In genomic region chr6:37299562-37300390, GRCm38 (mm10) we compare ENCODE assay signal across 7 mouse cellular contexts. TPM values are rescaled to one million over a fixed set of nuclear protein-coding genes. Genes with fewer than 3 reads are reported as not detected.
DNase-seq lines count a peak whose midpoint lies in the region; ATAC-seq and TF ChIP-seq lines count a peak whose summit lies in the region.

Gene Dgki, minus strand, starts transcription at chr6:37300184.

- H3K27ac ChIP-seq in bone marrow, adult 2 months (ENCODE audit: control insufficient read depth, insufficient read depth, low read depth, low read length, poor library complexity): no peak within 1 kb of the TSS; the same call in 1 of the 2 replicates
- no peak within 1 kb of the TSS for H3K27ac ChIP-seq in embryonic facial prominence, embryonic 15.5 days (replicated peaks)
- peak within 1 kb of the TSS; percentile 84 for H3K27ac ChIP-seq in hindbrain, embryonic 10.5 days
- H3K27ac ChIP-seq in stomach, embryonic 16.5 days (ENCODE audit: low read length): no peak within 1 kb of the TSS

- H3K4me3 ChIP-seq in bone marrow, adult 2 months (replicated peaks; ENCODE audit: control insufficient read depth, low read depth, low read length): peak within 1 kb of the TSS; percentile 11
- peak within 1 kb of the TSS; percentile 56 for H3K4me3 ChIP-seq in embryonic facial prominence, embryonic 15.5 days (replicated peaks)
- peak within 1 kb of the TSS; percentile 77 for H3K4me3 ChIP-seq in hindbrain, embryonic 10.5 days
- H3K4me3 ChIP-seq in stomach, embryonic 16.5 days (replicated peaks; ENCODE audit: low read length): peak within 1 kb of the TSS; percentile 68

- H3K4me1 ChIP-seq in bone marrow, adult 2 months (ENCODE audit: control insufficient read depth, insufficient read depth, low read length): no peaks in the 10 kb centered on the region
- H3K4me1 ChIP-seq in embryonic facial prominence, embryonic 15.5 days: peaks cover 11% of the 10 kb centered on the region
- H3K4me1 ChIP-seq in hindbrain, embryonic 10.5 days (replicated peaks): peaks cover 32% of the 10 kb centered on the region
- peaks cover 9% of the 10 kb centered on the region; the same call in 1 of the 2 replicates for H3K4me1 ChIP-seq in stomach, embryonic 16.5 days (ENCODE audit: control insufficient read depth, insufficient read depth, low read length)

- 3% methylated on average over 62 of the region's 65 CpGs for WGBS in bone marrow, adult 2 months
- under 1% methylated on average over 62 of the region's 65 CpGs for WGBS in embryonic facial prominence, embryonic 15.5 days
- WGBS in hindbrain, embryonic 10.5 days: 1% methylated on average over 65 of the region's 65 CpGs
- WGBS in stomach, embryonic 16.5 days: under 1% methylated on average over 53 of the region's 65 CpGs

- H3K9me3 ChIP-seq in embryonic facial prominence, embryonic 15.5 days (replicated peaks): no peaks in the 10 kb centered on the region
- H3K9me3 ChIP-seq in hindbrain, embryonic 10.5 days: no peaks in the 10 kb centered on the region
- H3K9me3 ChIP-seq in stomach, embryonic 16.5 days (replicated peaks; ENCODE audit: control insufficient read depth, low read length): no peaks in the 10 kb centered on the region

- no peak; the same call in 1 of the 2 replicates for ATAC-seq in embryonic facial prominence, embryonic 15.5 days (ENCODE audit: insufficient number of reproducible peaks, low FRiP score, low TSS enrichment, low read depth)
- ATAC-seq in megakaryocyte progenitor cell, adult 5-6 weeks (replicated peaks; ENCODE audit: poor library complexity): peak; percentile 18
- peak; percentile 72 for ATAC-seq in stomach, embryonic 16.5 days (ENCODE audit: insufficient read depth, low FRiP score)

- TF ChIP-seq CTCF in bone marrow, adult 2 months (IDR thresholded peaks at IDR 0.05; ENCODE audit: control insufficient read depth, insufficient read depth, low read length): no peak

- DNase-seq in R1 (ENCODE audit: low read depth, low spot score): peak; percentile 58
- DNase-seq in hindbrain, embryonic 10.5 days (ENCODE audit: low spot score): peak; percentile 79
- DNase-seq in layer of hippocampus, postnatal 36 days: peak; percentile 85 to 86

- peak within 1 kb of the TSS; percentile 98 for H3K4me2 ChIP-seq in embryonic facial prominence, embryonic 15.5 days (replicated peaks)
- H3K4me2 ChIP-seq in stomach, embryonic 16.5 days (ENCODE audit: low read depth, low read length): peak within 1 kb of the TSS; percentile 99

- peaks cover 42% of the 10 kb centered on the region for H3K27me3 ChIP-seq in embryonic facial prominence, embryonic 15.5 days
- H3K27me3 ChIP-seq in hindbrain, embryonic 10.5 days (ENCODE audit: insufficient read depth, poor library complexity, severe bottlenecking): peaks cover 66% of the 10 kb centered on the region
- peaks cover 37% of the 10 kb centered on the region for H3K27me3 ChIP-seq in stomach, embryonic 16.5 days (ENCODE audit: control insufficient read depth, insufficient read depth, low read length)

- H3K36me3 ChIP-seq in embryonic facial prominence, embryonic 15.5 days: no peaks in the 10 kb centered on the region
- H3K36me3 ChIP-seq in hindbrain, embryonic 10.5 days: no peaks in the 10 kb centered on the region
- no peaks in the 10 kb centered on the region for H3K36me3 ChIP-seq in stomach, embryonic 16.5 days (ENCODE audit: control insufficient read depth, insufficient read depth, low read length)

- H3K9ac ChIP-seq in embryonic facial prominence, embryonic 15.5 days: peak within 1 kb of the TSS; percentile 48; the same call in 1 of the 2 replicates
- peak within 1 kb of the TSS; percentile 73 for H3K9ac ChIP-seq in stomach, embryonic 16.5 days (ENCODE audit: low read length)

- TF ChIP-seq POLR2A in bone marrow, adult 2 months (IDR thresholded peaks at IDR 0.05; ENCODE audit: borderline replicate concordance, control insufficient read depth, low read depth, low read length): no peak

RNA-seq across cellular contexts. Expression of gene Dgki, which starts in this region (rescaled TPM):
- 1.4 and 7.2 TPM in 2 replicates for polyA plus RNA-seq in bone marrow, adult 2 months (2011; ENCODE audit: insufficient read depth, insufficient read length, low replicate concordance, missing spikeins)
- 0.83 and 1.2 TPM in 2 replicates for polyA plus RNA-seq in embryonic facial prominence, embryonic 15.5 days (2015; fragmentation: Nextera tagmentation; extraction: Ambion mirVana)
- 0.39 and 1.0 TPM in 2 replicates for polyA plus RNA-seq in hindbrain, embryonic 10.5 days (2016; fragmentation: Nextera tagmentation; extraction: Ambion mirVana)
- 10 to 100 TPM; 82.6 to 87.2 TPM for total RNA-seq in layer of hippocampus, postnatal 36 days (2021)
- total RNA-seq in megakaryocyte progenitor cell, adult 5-6 weeks (2015): 0.12 and 0.20 TPM in 2 replicates
- total RNA-seq in megakaryocyte progenitor cell, adult 5-6 weeks (2017): 0.20 and 0.21 TPM in 2 replicates
- polyA plus RNA-seq in stomach, embryonic 16.5 days (2015; fragmentation: Nextera tagmentation; extraction: Ambion mirVana): 0.82 and 0.94 TPM in 2 replicates

Comparison
In these comparisons a context has a peak if more than half of its experiments do, and no peak if none do; other contexts are left out.
1. RNA of gene Dgki (total RNA-seq): 82.6 to 87.2 TPM in layer of hippocampus, postnatal 36 days; 0.12 to 0.21 TPM in megakaryocyte progenitor cell, adult 5-6 weeks; every median in the first group is over 10 times any median in the second.
2. Peak in ATAC-seq in megakaryocyte progenitor cell, adult 5-6 weeks; RNA of the gene not detected or under 1 TPM.
3. Peak in ATAC-seq, H3K4me3 ChIP-seq, H3K9ac ChIP-seq and H3K4me2 ChIP-seq in stomach, embryonic 16.5 days; RNA of the gene not detected or under 1 TPM.
4. H3K4me3 ChIP-seq: peak in every context shown above with its lines; median percentile 77 in hindbrain, embryonic 10.5 days; 68 in stomach, embryonic 16.5 days; 56 in embryonic facial prominence, embryonic 15.5 days; 11 in bone marrow, adult 2 months.
5. Peak in every context shown above with its lines, with median percentiles within 50 percentile points of each other: DNase-seq.